Comparison of ENCODE assay signal across 20 mouse cellular contexts in the genomic region with DNA sequence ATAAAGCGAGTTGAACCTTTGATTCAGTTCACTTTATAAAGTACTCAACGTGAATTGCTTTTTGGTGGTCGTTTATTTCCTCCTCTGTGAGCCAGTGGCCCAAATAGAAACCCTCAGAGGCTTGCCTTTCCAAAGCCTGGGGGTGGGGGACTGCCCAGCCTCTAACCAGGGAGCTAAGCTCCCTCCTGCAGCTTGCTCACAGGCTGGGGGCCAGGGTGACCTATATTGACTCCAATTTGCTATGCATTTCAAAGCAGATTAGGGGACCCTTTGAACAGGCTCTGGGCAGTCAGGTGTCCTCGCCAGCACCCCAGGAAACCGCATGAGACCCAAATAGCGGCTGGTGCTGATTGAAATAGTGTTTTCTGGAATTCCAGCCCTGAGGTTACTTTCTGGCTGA.
DNase-seq lines count a peak whose midpoint lies in the region; ATAC-seq and TF ChIP-seq lines count a peak whose summit lies in the region.
"Had no signal": no experiment of that assay in that cellular context is flagged by ENCODE, and none has a peak within 500 bp of the region (broad histone marks: within the 10 kb centered on the region; RNA-seq: fewer than 3 reads in every experiment).

No protein-coding gene starts in this region.

- H3K36me3 ChIP-seq in liver, postnatal 0 days (replicated peaks; ENCODE audit: insufficient read depth, low read length): no peaks in the 10 kb centered on the region
- no peaks in the 10 kb centered on the region for H3K36me3 ChIP-seq in liver, embryonic 11.5 days (ENCODE audit: control insufficient read depth, insufficient read depth, low read length)
- H3K36me3 ChIP-seq: embryonic facial prominence, embryonic 12.5 days; forebrain, embryonic 12.5 days; heart, embryonic 15.5 days had no signal

- H3K4me1 ChIP-seq in liver, postnatal 0 days (ENCODE audit: insufficient read depth): peaks cover 8% of the 10 kb centered on the region; the same call in 1 of the 2 replicates
- H3K4me1 ChIP-seq in liver, embryonic 11.5 days (replicated peaks; ENCODE audit: control insufficient read depth, insufficient read depth, low read length): 0 out of 2 replicates have a peak, but pooled peaks cover 2% of the 10 kb centered on the region
- H3K4me1 ChIP-seq: heart, embryonic 15.5 days had no signal

- no peak for ATAC-seq in liver, postnatal 0 days
- no peak for ATAC-seq in liver, embryonic 11.5 days (replicated peaks; ENCODE audit: low FRiP score)
- ATAC-seq: activated CD4-positive, CD25-positive, alpha-beta regulatory T cell, adult 4 months; forebrain, embryonic 16.5 days; hindbrain, embryonic 16.5 days; Patski had no signal

- H3K9ac ChIP-seq in liver, postnatal 0 days (replicated peaks): no peak overlapping the region
- H3K9ac ChIP-seq in liver, embryonic 11.5 days (ENCODE audit: low read depth, low read length): no peak overlapping the region
- H3K9ac ChIP-seq: embryonic facial prominence, embryonic 12.5 days; forebrain, embryonic 12.5 days; heart, embryonic 15.5 days had no signal

- H3K27me3 ChIP-seq in liver, postnatal 0 days (ENCODE audit: insufficient read depth, low read length): no peaks in the 10 kb centered on the region
- no peaks in the 10 kb centered on the region for H3K27me3 ChIP-seq in liver, embryonic 11.5 days (replicated peaks; ENCODE audit: control insufficient read depth, insufficient read depth, low read length)
- H3K27me3 ChIP-seq: embryonic facial prominence, embryonic 12.5 days; forebrain, embryonic 12.5 days; heart, embryonic 15.5 days; Patski had no signal

- TF ChIP-seq CTCF in liver, postnatal 0 days (IDR thresholded peaks at IDR 0.05; ENCODE audit: low read depth): no peak
- no peak for TF ChIP-seq CTCF in layer of hippocampus, adult 2 months (conservative IDR thresholded peaks at IDR 0.05)

- intact Hi-C loops in heart, postnatal 25 days (cut with DNase I): no loop called here

- 48% methylated on average over 6 of the region's 6 CpGs for WGBS in liver, postnatal 0 days (ENCODE audit: insufficient replicate concordance)
- WGBS in liver, embryonic 11.5 days: 31% methylated on average over 6 of the region's 6 CpGs

- H3K4me3 ChIP-seq in liver, postnatal 0 days (ENCODE audit: low read depth, low read length): no peak overlapping the region
- H3K4me3 ChIP-seq in liver, embryonic 11.5 days (ENCODE audit: low read depth, low read length): no peak overlapping the region
- no peak overlapping the region for H3K4me3 ChIP-seq in layer of hippocampus, adult 2 months
- H3K4me3 ChIP-seq: embryonic facial prominence, embryonic 12.5 days; forebrain, embryonic 12.5 days; heart, adult 2 months; heart, embryonic 15.5 days had no signal

- H3K27ac ChIP-seq in liver, postnatal 0 days (ENCODE audit: low read depth): peak overlapping the region; percentile 85
- H3K27ac ChIP-seq in liver, embryonic 11.5 days (ENCODE audit: low read depth, low read length): no peak overlapping the region
- no peak overlapping the region for H3K27ac ChIP-seq in layer of hippocampus, adult 2 months
- H3K27ac ChIP-seq: embryonic facial prominence, embryonic 12.5 days; forebrain, embryonic 12.5 days; heart, adult 2 months; heart, embryonic 15.5 days had no signal

- no peaks in the 10 kb centered on the region for H3K9me3 ChIP-seq in liver, postnatal 0 days (ENCODE audit: low read length)
- no peaks in the 10 kb centered on the region for H3K9me3 ChIP-seq in liver, embryonic 11.5 days (ENCODE audit: control insufficient read depth, low read length)
- H3K9me3 ChIP-seq: embryonic facial prominence, embryonic 12.5 days; forebrain, embryonic 12.5 days; heart, embryonic 15.5 days had no signal

- 0 out of 2 replicates have a peak overlapping the region, but pooled peaks have one; percentile 6 for H3K4me2 ChIP-seq in liver, postnatal 0 days (ENCODE audit: low read depth, low read length)
- no peak overlapping the region for H3K4me2 ChIP-seq in liver, embryonic 11.5 days
- H3K4me2 ChIP-seq: embryonic facial prominence, embryonic 12.5 days; forebrain, embryonic 12.5 days; heart, embryonic 11.5 days; heart, embryonic 15.5 days had no signal

- TF ChIP-seq EP300 in liver, postnatal 0 days (IDR thresholded peaks at IDR 0.05; ENCODE audit: low read depth): no peak

- DNase-seq in heart, adult 11 months: peak; percentile 59
- DNase-seq in heart, postnatal 25 days (ENCODE audit: low spot score): no peak
- DNase-seq in liver, postnatal 0 days: no peak
- no peak for DNase-seq in liver, embryonic 11.5 days (ENCODE audit: low spot score)
- DNase-seq in brain, adult 2 months (ENCODE audit: low read depth, low spot score): peak; percentile 7
- peak; percentile 32 for DNase-seq in retina, embryonic 14.5 days (ENCODE audit: low spot score)
- DNase-seq in layer of hippocampus, postnatal 36 days: no peak
- no peak for DNase-seq in layer of hippocampus, adult 2 months (ENCODE audit: low spot score in 2 of 2)
- DNase-seq: cerebellum, adult 2 months; gastrocnemius, postnatal 10 days; heart, adult 2 months; heart, postnatal 14 days had no signal

Comparison
In these comparisons a context has a peak if more than half of its experiments do, and no peak if none do; other contexts are left out.
1. DNase-seq: peak in heart, adult 11 months (single experiment), brain, adult 2 months (single experiment) and retina, embryonic 14.5 days (single experiment); none in heart, postnatal 25 days (single experiment), liver, postnatal 0 days (single experiment), liver, embryonic 11.5 days (single experiment), layer of hippocampus, postnatal 36 days (0 of 2) and layer of hippocampus, adult 2 months (0 of 2).